Mouse (Mus musculus) c-Kit-positive CD71-positive TER-119-positive erythroid progenitor cells, embryonic 14.5 days (primary cell): ENCODE results near the gene Fgd2.
A peak's percentile ranks its signal among the peaks of the same experiment; 100 is the strongest.

Source experiments
- DNase-seq: peaks from one replicate; pipeline ENCODE4 v3.0.0-alpha.2; 2013; ENCODE audit warnings: low spot score

The Fgd2 gene

DNA sequence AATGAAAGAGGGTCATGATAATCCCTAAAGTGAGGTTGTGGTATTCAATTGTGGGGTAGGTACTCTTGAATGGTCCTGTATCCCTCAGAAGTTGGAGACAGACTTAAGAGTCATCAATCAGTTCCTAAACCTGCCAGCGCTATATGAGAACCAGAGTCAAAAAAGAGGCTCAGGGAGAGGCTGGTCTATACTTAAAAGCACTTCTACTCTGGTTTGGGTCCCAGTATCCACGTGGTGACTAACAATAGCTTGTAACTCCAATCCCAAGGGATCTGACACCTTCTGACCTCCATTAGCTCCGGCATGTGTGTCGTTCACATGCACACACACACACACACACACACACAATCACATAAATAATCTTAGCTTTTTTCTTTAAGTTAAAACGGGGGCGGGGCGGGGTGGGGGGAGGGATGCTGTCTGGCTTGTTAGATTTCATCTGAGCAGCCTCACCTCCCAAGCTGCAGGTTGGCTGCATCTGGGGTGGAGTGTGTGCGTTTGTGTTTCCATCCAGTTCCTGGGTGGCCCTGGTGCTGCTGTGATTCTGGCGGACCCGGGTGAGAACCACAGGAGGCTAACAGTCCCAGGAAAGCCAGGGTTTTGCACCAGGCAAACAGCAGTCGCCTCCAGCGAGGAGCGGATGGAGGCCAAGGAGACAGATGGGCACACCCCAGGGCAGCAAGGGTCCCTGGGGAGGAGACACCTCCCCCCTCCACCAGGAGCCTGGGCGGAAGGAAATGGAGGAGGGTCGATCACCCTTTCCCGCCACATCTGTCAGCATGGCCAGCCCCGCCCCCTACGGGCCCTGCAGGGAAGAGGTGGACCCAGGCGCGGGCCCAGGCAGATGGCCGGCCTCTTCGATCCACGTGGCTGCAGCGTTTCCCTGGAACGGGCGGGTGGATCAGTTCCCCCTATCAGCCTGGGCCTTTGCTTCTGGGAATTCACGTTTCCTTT, 37.0 kb downstream of the Fgd2 start:
- peak; percentile 78 for DNase-seq

DNA sequence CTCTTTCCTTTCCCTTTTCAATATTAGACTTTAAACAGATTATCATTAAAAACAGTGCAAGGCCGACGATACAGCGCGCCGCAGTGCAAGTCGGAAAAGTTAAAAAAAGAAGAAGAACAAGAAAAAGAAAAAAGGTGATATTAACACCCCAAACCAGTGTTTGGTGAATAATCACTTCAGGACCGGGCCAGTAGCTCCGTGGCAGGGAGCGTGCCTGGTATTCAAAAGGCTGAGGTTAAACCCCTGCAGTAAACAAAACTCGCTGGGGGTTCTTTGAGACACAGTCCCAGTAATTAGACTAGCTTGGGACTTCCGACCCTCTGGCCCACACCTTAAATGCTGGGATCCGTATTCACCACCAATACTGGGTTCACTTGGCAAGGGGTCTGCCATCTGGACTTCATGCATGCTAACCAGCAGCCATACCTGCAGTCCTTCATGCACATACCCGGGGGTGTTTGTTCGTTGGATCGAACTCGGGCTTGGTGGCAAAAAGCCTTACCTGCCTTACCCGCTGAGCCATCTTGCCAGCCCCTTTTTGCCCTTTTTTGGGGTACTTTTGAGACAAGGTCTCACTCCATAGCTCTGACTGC, 37.8 kb downstream of the Fgd2 start:
- no peak for DNase-seq

DNA sequence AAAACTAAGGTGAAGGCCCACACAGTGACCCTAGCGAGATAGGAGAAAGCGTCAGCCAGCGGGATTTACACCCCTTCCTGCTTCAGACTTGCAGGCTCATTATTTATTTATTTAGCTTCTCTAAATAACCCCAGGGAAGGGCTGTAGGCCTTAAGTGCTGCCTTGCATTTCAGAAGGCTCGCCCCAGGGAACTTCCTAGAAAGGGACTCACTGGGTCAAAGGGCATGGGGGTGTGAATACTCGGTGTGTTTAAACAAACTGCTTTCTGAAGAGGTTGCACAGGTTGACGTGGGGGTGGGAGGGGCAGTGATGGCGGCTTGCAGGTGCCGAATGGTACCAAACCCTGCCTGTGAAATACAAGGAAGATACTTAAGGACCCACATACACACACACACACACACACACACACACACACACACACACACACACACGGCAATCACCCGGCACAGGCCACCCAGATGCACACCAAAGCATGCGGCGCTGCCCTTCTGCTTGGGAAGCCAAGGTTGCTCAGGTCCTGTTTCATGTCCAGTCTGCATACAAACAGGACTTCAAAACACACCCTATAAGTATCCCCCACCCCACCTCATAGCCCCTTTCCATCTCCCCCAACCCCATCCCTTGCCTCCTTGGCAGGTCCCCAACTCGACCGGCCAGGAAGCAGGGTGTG, 38.7 kb downstream of the Fgd2 start:
- DNase-seq, result no peak

DNA sequence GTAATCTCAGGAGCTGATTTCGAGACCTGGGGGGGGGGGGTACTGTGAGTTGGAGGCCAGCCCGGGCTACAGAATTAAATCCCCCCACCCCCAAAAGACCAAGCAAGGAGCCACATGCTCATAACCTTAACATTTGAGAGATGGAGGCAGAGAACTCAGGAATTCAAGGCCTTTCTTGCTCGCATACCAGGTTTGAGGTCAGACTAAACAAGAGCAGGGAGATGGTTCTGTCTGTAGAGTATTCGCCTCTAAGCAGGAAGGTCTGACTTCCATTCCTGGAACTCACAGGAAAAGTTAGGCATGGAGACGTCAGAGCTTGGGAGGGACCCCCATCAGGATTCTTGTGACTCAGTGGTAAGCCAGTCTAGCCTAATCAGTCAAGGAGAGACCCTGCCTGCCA, 39.3 kb downstream of the Fgd2 start:
- DNase-seq, result no peak

DNA sequence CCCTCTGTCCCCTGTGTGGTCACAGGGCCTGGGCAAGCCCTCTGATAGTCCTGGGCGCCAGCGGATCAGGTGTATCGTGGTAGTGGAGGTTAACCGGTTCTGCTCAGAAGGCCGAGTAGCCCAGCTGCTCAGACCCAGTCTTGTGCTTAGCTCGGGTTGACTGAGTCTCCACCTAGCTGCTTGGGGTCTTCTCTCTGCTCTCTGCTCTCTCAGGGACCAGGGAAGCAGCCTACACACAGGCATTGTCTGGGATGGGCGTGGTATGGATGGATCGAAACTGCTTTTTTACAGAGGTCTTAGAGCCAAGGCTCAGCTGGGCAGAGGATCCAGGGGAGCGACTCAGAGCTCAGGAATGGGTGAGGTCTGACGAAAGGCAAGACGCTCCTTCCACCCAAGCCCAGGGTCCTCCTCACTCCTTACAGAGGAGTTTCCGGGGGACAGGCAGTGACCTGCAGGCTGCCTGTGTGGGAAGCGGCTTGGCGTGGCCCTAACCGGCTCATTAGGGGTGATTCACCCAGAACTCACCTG, 41.1 kb downstream of the Fgd2 start:
- DNase-seq, result no peak

DNA sequence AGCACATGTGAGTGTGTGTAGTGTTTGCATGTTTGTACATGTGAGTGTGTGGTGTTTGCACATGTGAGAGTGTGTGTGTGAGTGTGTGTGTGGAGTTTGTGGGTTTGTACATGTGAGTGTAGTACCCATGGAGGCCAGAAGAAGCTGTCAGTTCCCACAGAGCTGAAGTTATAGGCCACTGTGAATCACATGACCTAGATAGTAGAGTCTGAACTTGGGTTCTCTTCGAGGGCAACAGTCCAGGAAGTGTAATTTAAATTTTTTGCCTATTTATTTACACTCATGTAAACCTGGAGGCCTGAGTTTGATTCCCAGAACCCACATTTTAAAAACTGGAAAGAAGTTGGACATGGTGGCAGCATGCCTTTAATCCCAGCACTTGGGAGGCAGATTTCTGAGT, 42.5 kb downstream of the Fgd2 start:
- no peak for DNase-seq

DNA sequence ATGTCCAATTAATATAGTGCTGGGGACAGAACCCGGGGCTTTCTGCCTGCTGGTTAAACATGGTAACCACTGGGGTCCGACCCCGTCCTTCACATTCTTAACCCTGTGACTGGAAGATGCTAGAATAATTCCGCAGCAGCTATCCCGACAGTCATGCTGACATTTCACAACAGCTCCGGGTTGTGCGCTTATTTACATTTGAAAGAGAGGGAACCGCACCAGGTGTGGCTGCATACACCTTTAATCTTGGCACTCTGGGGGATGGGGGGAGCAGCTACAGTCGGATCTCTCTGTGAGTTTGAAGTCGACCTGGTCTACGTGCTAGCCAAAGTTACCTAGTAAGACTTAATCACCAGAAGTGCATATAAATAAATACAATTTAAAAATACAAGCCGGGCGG, 44.8 kb downstream of the Fgd2 start:
- DNase-seq, result no peak

DNA sequence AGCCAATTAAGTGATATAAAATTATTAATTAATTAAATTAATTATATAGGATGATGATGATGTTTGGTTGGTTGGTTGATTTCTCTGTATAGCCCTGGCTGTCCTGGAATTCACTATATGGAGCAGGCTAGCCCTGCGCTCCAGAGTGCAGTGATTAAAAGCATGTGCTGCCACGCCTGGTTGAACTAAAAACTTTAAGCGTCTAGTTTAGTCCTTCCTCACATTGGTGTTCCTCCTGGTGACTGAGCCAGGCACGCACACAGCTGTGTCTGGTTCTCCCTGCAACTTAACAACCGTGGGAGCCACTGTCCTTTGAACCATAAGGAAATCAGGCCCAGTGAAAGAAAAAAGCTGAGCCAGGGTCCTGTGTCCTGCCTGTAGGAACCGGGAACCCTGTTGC, 45.4 kb downstream of the Fgd2 start:
- DNase-seq, result no peak

DNA sequence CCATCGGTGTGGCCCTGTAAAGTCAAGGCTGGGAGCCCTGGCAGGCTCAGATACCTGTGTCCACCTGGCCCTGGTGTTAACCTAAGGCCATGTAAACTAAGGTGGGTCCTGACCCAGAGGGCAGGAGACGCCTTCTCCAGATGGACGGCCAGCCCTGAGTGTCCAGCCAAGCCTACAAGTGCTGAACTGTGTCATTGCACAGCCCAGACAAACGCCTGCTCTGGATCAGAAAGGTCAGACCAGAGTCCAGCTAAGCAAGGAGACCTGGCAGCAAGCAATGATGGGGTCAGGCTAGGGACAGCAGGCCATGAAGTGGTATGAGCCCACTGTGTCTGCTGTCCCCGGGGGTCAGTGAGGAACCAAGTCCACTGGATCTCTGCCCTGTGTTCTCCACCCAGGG, 46.7 kb downstream of the Fgd2 start:
- no peak for DNase-seq

- no peak for DNase-seq
These were observed 47.6 kb downstream of the Fgd2 start for GRCm38 (mm10) chr17:29408364-29408763.

- no peak for DNase-seq
These were observed 49.2 kb downstream of the Fgd2 start for GRCm38 (mm10) chr17:29409800-29410343.

- DNase-seq, result no peak
These were observed 51.2 kb downstream of the Fgd2 start for GRCm38 (mm10) chr17:29411821-29412425.

GRCm38 (mm10) chr17:29414566-29414965, 53.9 kb downstream of the Fgd2 start:
- DNase-seq, result no peak

- no peak for DNase-seq
These were observed 55.3 kb downstream of the Fgd2 start for GRCm38 (mm10) chr17:29415761-29416662.

DNA sequence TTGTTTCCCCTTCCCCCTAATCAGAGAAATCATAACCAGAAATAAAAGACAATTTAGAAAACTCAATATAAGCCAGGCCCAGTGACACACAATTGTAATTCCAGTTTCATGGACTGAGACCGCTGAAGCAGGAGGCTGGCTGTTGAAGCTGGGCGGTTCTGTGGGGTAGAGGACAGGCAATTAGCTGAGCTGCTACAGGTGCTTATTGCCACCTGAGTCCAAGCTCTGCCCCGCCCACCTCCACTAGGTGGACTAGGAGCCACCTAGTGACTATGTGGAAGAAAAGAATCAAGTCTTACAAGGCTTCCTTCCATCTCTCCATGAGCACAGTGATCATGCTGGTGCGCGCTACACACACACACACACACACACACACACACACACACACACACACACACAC, 56.0 kb downstream of the Fgd2 start:
- no peak for DNase-seq

- DNase-seq, result no peak
These were observed 58.2 kb downstream of the Fgd2 start for GRCm38 (mm10) chr17:29418758-29419380.

DNA sequence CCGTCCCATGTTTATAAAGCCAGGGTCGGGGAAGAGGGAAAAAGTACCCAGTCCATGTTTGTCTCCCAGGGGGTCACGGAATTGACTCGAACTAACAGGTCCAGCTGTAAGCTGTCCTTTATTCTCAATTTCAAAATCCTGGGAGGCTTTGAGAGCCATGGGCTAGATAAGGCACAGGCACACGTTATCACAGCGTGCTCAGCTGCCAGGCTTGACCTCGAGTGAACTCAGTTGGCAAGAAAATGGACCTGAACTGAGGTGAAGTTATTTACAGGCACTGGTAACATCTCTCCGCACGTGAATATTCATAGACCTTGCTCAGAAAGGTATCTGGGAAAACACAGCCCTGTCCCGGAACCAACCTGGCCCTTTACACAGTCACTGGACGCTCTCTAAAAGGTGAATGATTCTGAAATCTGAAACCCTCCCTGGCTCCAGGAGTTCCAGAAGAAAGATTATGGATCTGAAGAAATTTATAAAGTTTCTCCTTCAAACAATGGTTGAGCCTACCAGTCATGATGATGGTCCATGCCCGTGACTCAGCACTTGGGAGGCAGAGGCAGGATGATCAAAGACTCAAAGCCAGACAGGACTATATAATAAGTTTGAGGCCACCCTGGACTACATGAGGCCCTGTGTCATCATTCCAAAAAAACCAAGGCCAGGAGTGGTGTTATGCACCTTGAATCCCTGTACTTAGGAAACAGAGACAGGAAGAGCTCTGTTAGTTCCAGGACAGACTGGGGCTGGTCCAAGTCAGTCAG, 59.4 kb downstream of the Fgd2 start:
- no peak for DNase-seq

GRCm38 (mm10) chr17:29421319-29421718, 60.6 kb downstream of the Fgd2 start:
- DNase-seq, result no peak

- no peak for DNase-seq
These were observed 61.6 kb downstream of the Fgd2 start for GRCm38 (mm10) chr17:29422337-29422736.
